Mouse (Mus musculus): ENCODE measurements at regions not wholly inside any gene's neighbourhood (a gene's known extent, or its start where the extent isn't known, plus 50 kb on each side); places are given as distances from the start of the nearest gene placed in this dataset.

DNA sequence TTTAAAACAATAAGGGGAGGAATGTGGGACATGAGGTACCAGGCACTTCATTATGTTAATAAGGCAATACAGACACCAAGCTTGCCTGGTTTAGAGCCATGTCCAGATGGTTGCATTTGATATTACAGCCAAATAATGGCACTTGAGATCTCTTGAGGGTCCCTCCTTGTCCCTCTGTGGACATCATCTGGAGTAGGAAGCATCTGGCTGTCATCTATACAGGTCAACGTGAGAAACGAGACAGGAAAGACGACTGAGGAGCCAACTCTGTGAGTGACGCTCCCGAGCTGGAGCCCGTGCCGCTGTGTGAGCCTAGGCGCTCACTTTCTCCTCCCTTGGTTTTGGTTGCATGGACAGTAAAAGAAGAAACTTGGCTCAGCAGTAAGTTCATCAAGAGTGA lies 1453.2 kb upstream of the Gm6569 start:
- TF ChIP-seq CTCF (IDR thresholded peaks at IDR 0.05; ENCODE audit: low read depth, low read length) (no peak), POLR2A (IDR thresholded peaks at IDR 0.05; ENCODE audit: extremely low read depth, insufficient read depth, low read length) (no peak)
